Mouse (Mus musculus): ENCODE data around the gene Wdr45b. TPM values are rescaled to one million over a fixed set of nuclear protein-coding genes. Genes with fewer than 3 reads are reported as not detected.

Wdr45b gene
- 10 to 100 TPM; 71.0 to 71.5 TPM for total RNA-seq (2021)
- long read RNA-seq, experiment 1, transcript Wdr45b-201 (10 exons, 2,321 nt): major isoform, 51 of 69 reads
- long read RNA-seq, experiment 1, partial matches to known transcripts: 1 of 69 reads
- long read RNA-seq, experiment 1, other reads (novel, unspliced or antisense): 17 of 69 reads
- long read RNA-seq, experiment 2, transcript Wdr45b-201 (10 exons, 2,321 nt): major isoform, 77 of 95 reads
- long read RNA-seq, experiment 2, partial matches to known transcripts: 0 of 95 reads
- long read RNA-seq, experiment 2, other reads (novel, unspliced or antisense): 18 of 95 reads

DNA sequence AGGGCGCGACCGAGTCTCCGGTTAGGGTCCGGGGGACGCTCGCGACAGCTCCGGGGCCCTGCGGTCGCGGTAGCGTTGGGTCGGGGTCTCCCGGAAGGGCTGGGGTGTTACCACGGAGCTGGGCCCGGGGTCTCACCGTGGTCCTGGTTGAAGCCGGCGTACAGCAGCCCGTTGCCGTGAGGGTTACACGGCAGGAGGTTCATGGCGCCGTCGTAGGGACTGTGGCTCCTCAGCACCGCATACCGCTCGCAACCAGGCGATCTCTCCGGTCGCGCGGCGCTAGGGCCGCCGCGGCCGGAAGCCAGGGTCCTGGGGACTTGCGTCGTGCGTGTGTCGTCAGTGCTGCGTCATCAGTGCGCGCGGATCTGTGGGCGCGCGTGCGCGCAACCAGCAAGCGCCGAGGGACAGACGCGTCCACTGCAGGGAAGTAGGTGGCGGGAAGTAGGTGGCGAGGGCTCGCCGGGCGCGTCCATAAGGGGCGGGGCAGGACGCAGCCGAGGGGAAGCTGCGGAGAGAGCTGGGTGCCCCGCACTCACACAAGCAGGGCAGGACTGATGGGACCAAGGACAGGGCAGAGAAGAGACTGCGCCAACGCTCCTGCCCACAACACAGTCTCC is at the start of gene Wdr45b:
Wdr45b (minus strand) TSS at position 355 of the 617 bp plus-strand sequence.
- DNase-seq (ENCODE audit: low spot score in 2 of 2): peak; percentile 96 to 98
- Histone ChIP-seq H3K4me3 (peak within 1 kb of the TSS; percentile 100), H3K27ac (peak within 1 kb of the TSS; percentile 99)
- TF ChIP-seq CTCF (conservative IDR thresholded peaks at IDR 0.05): no peak

DNA sequence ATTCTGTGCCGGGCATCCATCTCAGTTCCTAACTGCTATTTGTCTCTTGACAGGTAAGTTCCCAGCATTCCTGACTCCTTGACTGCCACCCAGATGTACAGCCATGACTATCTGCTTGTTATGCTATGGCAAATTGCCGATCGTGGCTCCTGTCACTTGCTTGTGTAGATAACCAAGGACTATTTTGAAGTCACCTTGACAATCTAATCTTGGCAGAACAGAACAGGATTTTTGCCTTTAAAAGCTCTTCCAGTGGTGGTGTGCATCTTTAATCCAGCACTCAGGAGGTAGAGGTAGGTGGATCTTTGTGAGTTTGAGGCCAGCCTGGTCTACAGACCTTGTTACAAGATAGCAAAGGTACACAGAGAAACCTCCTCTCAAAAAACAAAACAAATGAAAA is 38.2 kb upstream of the Wdr45b start:
- TF ChIP-seq CTCF (conservative IDR thresholded peaks at IDR 0.05): no peak
- Histone ChIP-seq H3K4me3 (no peak overlapping the region), H3K27ac (no peak overlapping the region)
- DNase-seq (ENCODE audit: low spot score in 2 of 2): no peak

DNA sequence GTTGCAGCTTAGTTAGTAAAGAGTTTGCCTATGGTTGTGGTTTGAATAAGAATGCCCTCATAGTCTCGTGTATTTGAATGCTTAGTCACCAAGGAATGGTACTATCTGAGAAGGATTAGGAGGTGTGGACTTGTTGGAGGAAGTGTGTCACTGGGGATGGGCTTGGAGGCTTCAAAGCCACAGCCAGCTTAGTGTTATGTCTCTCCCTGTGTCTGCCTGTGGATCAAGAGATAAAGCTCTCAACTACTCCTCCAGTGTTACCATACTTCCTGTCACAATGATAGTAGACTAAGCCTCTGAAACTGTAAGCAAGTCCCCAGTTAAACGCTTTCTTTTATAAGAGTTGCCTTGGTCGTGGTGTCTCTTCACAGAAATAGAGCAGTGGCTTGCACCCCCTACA is 36.5 kb upstream of the Wdr45b start:
- TF ChIP-seq CTCF (conservative IDR thresholded peaks at IDR 0.05): no peak
- Histone ChIP-seq H3K4me3 (no peak overlapping the region), H3K27ac (no peak overlapping the region)
- no peak for DNase-seq (ENCODE audit: low spot score in 2 of 2)

DNA sequence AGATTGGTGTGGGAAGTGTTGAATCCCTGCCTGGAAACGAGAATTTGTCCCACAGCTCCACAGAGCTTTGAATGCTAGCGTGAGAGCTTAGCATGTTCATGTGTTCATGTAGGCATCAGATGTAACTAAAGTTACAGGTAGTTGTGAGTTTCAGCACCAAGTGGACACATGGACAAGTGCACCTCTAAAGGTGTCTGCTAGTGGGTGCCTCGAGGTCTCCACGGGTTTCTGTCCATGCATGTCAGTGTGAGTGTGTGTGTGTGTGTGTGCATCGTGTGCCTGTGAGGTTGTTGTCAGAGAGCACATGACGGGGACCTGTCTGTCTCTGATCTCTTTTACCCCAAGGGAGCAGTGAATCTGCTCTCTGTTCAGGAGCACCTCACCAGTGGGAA is 34.3 kb upstream of the Wdr45b start:
- Histone ChIP-seq H3K27ac (peak overlapping the region; percentile 78), H3K4me3 (peak overlapping the region; percentile 94)
- DNase-seq (ENCODE audit: low spot score in 2 of 2): no peak
- TF ChIP-seq CTCF (conservative IDR thresholded peaks at IDR 0.05): peak; percentile 8; the same call in 1 of the 2 replicates

DNA sequence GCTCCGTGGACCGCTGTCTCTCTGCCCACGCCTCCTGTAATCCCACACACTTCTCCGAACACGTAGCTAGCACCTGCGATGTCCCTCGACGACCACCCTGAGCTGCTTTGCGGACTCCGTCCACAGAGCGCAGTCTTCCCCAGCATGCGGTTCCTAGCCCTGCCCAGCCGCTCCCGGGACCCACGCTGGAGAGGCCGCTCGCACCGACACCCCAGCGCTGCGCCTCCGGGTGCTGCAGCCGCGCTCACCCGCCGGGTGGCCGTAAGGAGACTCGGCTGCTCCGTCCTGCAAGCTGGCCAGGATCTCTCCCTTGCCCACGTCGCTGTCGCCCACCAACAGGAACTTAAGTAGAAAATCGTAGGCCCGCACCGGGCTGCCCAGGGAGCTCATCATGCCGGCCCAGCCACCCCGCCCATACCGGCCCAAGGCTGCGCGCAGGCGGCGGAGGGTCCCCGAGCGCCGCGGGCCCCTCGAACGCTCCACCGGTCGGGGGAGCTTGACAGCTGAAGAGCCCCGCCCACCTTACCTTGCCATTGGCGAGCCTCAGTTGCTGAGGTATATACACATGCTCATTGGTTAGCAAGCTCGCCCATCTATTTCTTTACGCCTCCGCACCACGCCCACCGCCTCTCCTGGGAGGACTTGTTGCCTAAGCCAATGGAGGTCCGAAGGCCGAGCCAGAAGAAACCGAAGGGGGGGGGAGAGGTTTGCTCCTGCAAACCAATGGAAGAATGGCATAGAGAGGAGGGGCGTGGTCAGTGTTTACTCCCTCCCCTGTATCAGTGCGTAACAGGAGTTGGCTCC is 33.7 kb upstream of the Wdr45b start, which contains the start of gene Rab40b:
Rab40b (minus strand) TSS at position 502 of the 804 bp plus-strand sequence.
- TF ChIP-seq CTCF (conservative IDR thresholded peaks at IDR 0.05): no peak; the same call in 1 of the 2 replicates
- peak; percentile 96 to 98 for DNase-seq (ENCODE audit: low spot score in 2 of 2)
- peak within 1 kb of the TSS; percentile 92 for H3K27ac ChIP-seq
- H3K4me3 ChIP-seq: peak within 1 kb of the TSS; percentile 94

DNA sequence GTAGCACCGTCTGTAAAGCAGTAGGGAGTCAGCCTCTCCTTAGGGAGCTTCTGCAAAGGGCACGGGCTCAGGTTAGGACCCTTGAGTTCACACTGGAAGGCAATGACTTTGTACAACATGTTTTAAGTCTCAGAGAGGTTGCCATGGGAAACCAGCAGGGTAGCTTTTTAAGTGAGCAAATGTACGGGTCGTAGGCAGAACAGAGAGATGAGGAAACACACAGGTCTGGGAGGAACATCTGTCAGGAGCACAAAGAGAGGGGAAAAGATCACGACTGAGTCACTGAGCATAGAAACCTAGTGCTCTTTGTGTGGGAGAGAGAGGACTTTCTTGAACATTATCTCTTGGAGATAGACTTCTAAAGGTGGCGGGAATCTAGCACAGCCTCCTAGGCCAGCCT is 26.0 kb upstream of the Wdr45b start:
- Histone ChIP-seq H3K27ac (peak overlapping the region; percentile 69), H3K4me3 (no peak overlapping the region)
- no peak for DNase-seq (ENCODE audit: low spot score in 2 of 2)
- TF ChIP-seq CTCF (conservative IDR thresholded peaks at IDR 0.05): no peak

- Histone ChIP-seq H3K4me3 (no peak overlapping the region), H3K27ac (no peak overlapping the region)
- TF ChIP-seq CTCF (conservative IDR thresholded peaks at IDR 0.05): peak; percentile 44
- no peak for DNase-seq (ENCODE audit: low spot score in 2 of 2)
These were observed 24.4 kb upstream of the Wdr45b start for GRCm38 (mm10) chr11:121378644-121379043.

GRCm38 (mm10) chr11:121373305-121373704 is 19.1 kb upstream of the Wdr45b start:
- no peak overlapping the region for H3K4me3 ChIP-seq
- H3K27ac ChIP-seq: no peak overlapping the region
- TF ChIP-seq CTCF (conservative IDR thresholded peaks at IDR 0.05): no peak
- DNase-seq (ENCODE audit: low spot score in 2 of 2): no peak

DNA sequence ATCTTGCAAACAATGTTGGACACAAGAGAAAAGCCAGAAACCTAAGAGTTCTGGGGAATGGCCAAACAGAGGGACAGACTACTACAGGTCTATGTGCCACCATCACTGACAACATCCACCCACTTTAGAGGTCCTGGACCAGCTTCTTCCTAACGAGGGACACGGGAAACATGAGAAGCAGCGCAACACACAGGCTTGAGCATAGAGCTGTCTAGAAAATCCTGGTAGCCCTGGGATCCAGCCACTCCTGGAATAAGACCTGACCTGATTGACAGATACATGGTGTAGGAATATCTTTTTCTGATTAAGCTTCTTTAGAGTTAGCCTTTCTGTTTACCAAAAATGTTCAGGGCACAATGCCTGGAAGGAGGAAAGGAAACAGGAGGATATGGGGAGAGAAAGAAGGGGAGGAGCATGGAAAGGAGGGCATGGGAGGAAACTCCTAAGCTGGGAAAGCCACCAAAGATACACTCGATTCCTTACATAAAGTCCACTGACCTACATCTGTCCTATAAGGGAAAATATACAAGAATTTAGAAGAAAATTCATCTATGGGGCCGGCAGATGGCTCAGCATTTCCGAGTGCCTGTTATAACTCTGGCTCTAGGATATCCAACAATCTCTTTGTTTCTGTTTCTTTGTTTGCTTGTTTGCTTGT is 16.2 kb upstream of the Wdr45b start:
- no peak for TF ChIP-seq CTCF (conservative IDR thresholded peaks at IDR 0.05)
- Histone ChIP-seq H3K4me3 (no peak overlapping the region), H3K27ac (no peak overlapping the region)
- no peak for DNase-seq (ENCODE audit: low spot score in 2 of 2)

- peak; percentile 82 for TF ChIP-seq CTCF (conservative IDR thresholded peaks at IDR 0.05)
- Histone ChIP-seq H3K4me3 (no peak overlapping the region), H3K27ac (no peak overlapping the region)
- DNase-seq (ENCODE audit: low spot score in 2 of 2): peak in 1 of 2 experiments; percentile 64
These were observed 15.4 kb upstream of the Wdr45b start for GRCm38 (mm10) chr11:121369622-121370021.

- H3K4me3 ChIP-seq: no peak overlapping the region
- H3K27ac ChIP-seq: no peak overlapping the region
- DNase-seq (ENCODE audit: low spot score in 2 of 2): no peak
- no peak for TF ChIP-seq CTCF (conservative IDR thresholded peaks at IDR 0.05)
These were observed 14.5 kb upstream of the Wdr45b start for GRCm38 (mm10) chr11:121368731-121369130.

DNA sequence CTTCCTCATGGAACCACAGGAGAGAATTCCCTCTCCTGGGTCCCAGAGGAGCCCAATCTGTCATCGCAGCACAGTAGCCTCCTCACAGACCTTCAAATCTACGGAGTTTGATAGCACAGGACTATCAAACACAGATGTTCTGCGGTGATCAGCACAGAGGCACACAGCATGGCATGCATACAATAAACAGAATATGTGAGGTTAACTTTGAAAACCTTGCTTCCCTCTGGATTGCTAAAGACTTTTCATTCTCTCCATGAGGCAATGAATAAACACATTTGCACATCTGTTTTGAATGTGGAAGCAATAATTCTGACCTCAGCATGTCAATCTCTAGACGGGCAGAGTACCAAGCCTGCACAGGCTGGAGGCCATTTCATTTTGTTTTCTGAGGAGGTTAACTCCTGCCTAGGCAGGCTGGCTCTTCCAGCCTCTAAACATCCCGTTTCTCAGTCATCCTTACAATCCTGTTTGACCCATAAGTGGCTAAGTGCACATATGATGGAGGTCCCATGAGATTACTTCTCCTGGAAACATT is 13.0 kb upstream of the Wdr45b start:
- no peak overlapping the region for H3K27ac ChIP-seq
- H3K4me3 ChIP-seq: no peak overlapping the region
- TF ChIP-seq CTCF (conservative IDR thresholded peaks at IDR 0.05): no peak
- no peak for DNase-seq (ENCODE audit: low spot score in 2 of 2)

Data from layer of hippocampus, adult 2 months (tissue).